Mouse (Mus musculus) myocyte (in vitro differentiated cells): Measurements from ENCODE around the gene Atg4a.

Experiments
- MAX ChIP-seq: IDR thresholded peaks from one replicate; pipeline ENCODE4 v1.6.1; 2011; ENCODE audit warnings: low read depth, mild to moderate bottlenecking, control low read depth
- MYOD1 ChIP-seq, 3 experiments: IDR thresholded peaks; one replicate each; pipeline ENCODE4 v1.6.1; 2011; ENCODE audit warnings: control low read depth in 2 of 3, low read depth in 2 of 3, mild to moderate bottlenecking in 2 of 3, moderate library complexity in 1 of 3; ENCODE audit not compliant: insufficient read length in 2 of 3, control insufficient read depth in 1 of 3
- POLR2A ChIP-seq: IDR thresholded peaks from one replicate; pipeline ENCODE4 v1.6.1; 2011; ENCODE audit warnings: low read depth, mild to moderate bottlenecking, control low read depth, moderate library complexity; ENCODE audit not compliant: insufficient read length
- SRF ChIP-seq: IDR thresholded peaks from one replicate; pipeline ENCODE4 v1.6.1; 2011; ENCODE audit warnings: low read depth; ENCODE audit not compliant: control insufficient read depth, insufficient read length

- TF ChIP-seq SRF (no peak), POLR2A (no peak), MAX (no peak), MYOD1 (IDR thresholded peaks at IDR 0.05; ENCODE audit: control insufficient read depth in 1 of 3, insufficient read length in 2 of 3, low read depth in 2 of 3) (no peak)
Observed at GRCm38 (mm10) chrX:141195036-141195435, 238.3 kb downstream of the Atg4a start.
